Mouse (Mus musculus) kidney, adult 2 months (tissue): ENCODE data around the gene D430041D05Rik.

ENCODE experiments used
- CTCF ChIP-seq: fragments of 200-500 bp; conservative IDR thresholded peaks from 2 replicates; pipeline ENCODE4 v1.5.1; 2011; ENCODE audit warnings: low read depth, mild to moderate bottlenecking, control low read depth, low read length, moderate library complexity, mixed read lengths; ENCODE audit not compliant: insufficient read depth, insufficient read length
- POLR2A ChIP-seq: fragments of 200-500 bp; IDR thresholded peaks from one replicate; pipeline ENCODE4 v1.6.1; 2011; ENCODE audit warnings: low read depth, low read length, control low read depth

GRCm38 (mm10) chr2:104359305-104359704 lies 51.5 kb downstream of the D430041D05Rik start:
- TF ChIP-seq CTCF, result no peak
- no peak for TF ChIP-seq POLR2A
